Mouse (Mus musculus) heart, postnatal 0 days (tissue): ENCODE measurements at regions not wholly inside any gene's neighbourhood (a gene's known extent, or its start where the extent isn't known, plus 50 kb on each side); places are given as distances from the start of the nearest gene placed in this dataset.
A peak's percentile ranks its signal among the peaks of the same experiment; 100 is the strongest.

ENCODE experiments used
- ATAC-seq: fragments of 200-750 bp; cut with Nextera tagmentation; 2 replicates; pipeline ENCODE4 v1.8.0; 2017; ENCODE audit warnings: low read depth, moderate number of reproducible peaks, moderate library complexity; ENCODE audit not compliant: insufficient read depth
- DNase-seq: peaks from one replicate; pipeline ENCODE4 v3.0.0-alpha.2; 2016; ENCODE audit warnings: low spot score
- H3K27ac ChIP-seq: fragments of 300-500 bp; sonication (generic); 2 replicates; pipeline ENCODE4 v1.5.1; 2014; ENCODE audit warnings: low read depth, mild to moderate bottlenecking
- H3K27me3 ChIP-seq: fragments of 300-500 bp; sonication (generic); 2 replicates; pipeline ENCODE4 v1.6.1; 2014; ENCODE audit warnings: low read length, mixed read lengths; ENCODE audit not compliant: control insufficient read depth, insufficient read depth
- H3K36me3 ChIP-seq: fragments of 300-500 bp; sonication (generic); replicated peaks from 2 replicates; pipeline ENCODE4 v1.6.1; 2014; ENCODE audit warnings: low read length, mixed read lengths; ENCODE audit not compliant: control insufficient read depth, insufficient read depth
- H3K4me1 ChIP-seq: fragments of 300-500 bp; sonication (generic); 2 replicates; pipeline ENCODE4 v1.6.1; 2014; ENCODE audit warnings: antibody characterized with exemption; ENCODE audit not compliant: control insufficient read depth, insufficient read depth
- H3K4me2 ChIP-seq: fragments of 300-500 bp; sonication (generic); 2 replicates; pipeline ENCODE4 v1.6.1; 2014; ENCODE audit warnings: low read depth, mild to moderate bottlenecking, low read length, moderate library complexity
- H3K4me3 ChIP-seq: fragments of 300-500 bp; sonication (generic); 2 replicates; pipeline ENCODE4 v1.5.1; 2014; ENCODE audit warnings: low read depth, low read length
- H3K9ac ChIP-seq: fragments of 300-500 bp; sonication (generic); replicated peaks from 2 replicates; pipeline ENCODE4 v1.6.1; 2014; ENCODE audit warnings: low read depth, low read length, mixed read lengths
- H3K9me3 ChIP-seq: fragments of 300-500 bp; sonication (generic); replicated peaks from 2 replicates; pipeline ENCODE4 v1.6.1; 2016; ENCODE audit warnings: low read length; ENCODE audit not compliant: control insufficient read depth
- CTCF ChIP-seq: IDR thresholded peaks from 2 replicates; pipeline ENCODE4 v1.5.1; 2016; ENCODE audit warnings: antibody characterized with exemption, control low read depth, low read depth
- EP300 ChIP-seq: IDR thresholded peaks from 2 replicates; pipeline ENCODE4 v1.6.1; 2016; ENCODE audit warnings: antibody characterized with exemption, low read depth
- WGBS: fragments of 180-500 bp; shearing (Covaris S2); extraction: QIAGEN DNeasy Blood & Tissue Kit; methylation state at CpG from one replicate; pipeline ENCODE4 v1.1.7; 2014; 5-methylcytosine and 5-hydroxymethylcytosine counted together

GRCm38 (mm10) chr1:42256911-42257595 is 438.5 kb upstream of the Pou3f3 start:
- H3K4me3 ChIP-seq = no peak overlapping the region
- WGBS = 89% methylated on average over 10 of the region's 10 CpGs
- no peaks in the 10 kb centered on the region for H3K4me1 ChIP-seq
- no peak overlapping the region for H3K27ac ChIP-seq
- H3K9ac ChIP-seq = no peak overlapping the region
- no peaks in the 10 kb centered on the region for H3K27me3 ChIP-seq
- no peaks in the 10 kb centered on the region for H3K9me3 ChIP-seq
- DNase-seq = no peak
- no peak for TF ChIP-seq EP300
- TF ChIP-seq CTCF = no peak
- no peaks in the 10 kb centered on the region for H3K36me3 ChIP-seq
- H3K4me2 ChIP-seq = no peak overlapping the region
- ATAC-seq = no peak

- ATAC-seq (no peak), DNase-seq (no peak)
- Histone ChIP-seq H3K9me3 (no peaks in the 10 kb centered on the region), H3K4me1 (no peaks in the 10 kb centered on the region), H3K9ac (no peak overlapping the region), H3K36me3 (no peaks in the 10 kb centered on the region), H3K27me3 (no peaks in the 10 kb centered on the region), H3K4me3 (no peak overlapping the region), H3K4me2 (peak overlapping the region; percentile 43), H3K27ac (no peak overlapping the region)
- WGBS = 37% methylated on average over 19 of the region's 19 CpGs
- TF ChIP-seq CTCF = no peak
- no peak for TF ChIP-seq EP300
Measured at GRCm38 (mm10) chr1:42257801-42258593, 437.6 kb upstream of the Pou3f3 start.

- H3K4me3 ChIP-seq = no peak overlapping the region
- 32% methylated on average over 4 of the region's 4 CpGs for WGBS
- H3K27me3 ChIP-seq = no peaks in the 10 kb centered on the region
- H3K36me3 ChIP-seq = no peaks in the 10 kb centered on the region
- H3K9me3 ChIP-seq = no peaks in the 10 kb centered on the region
- no peak overlapping the region for H3K4me2 ChIP-seq
- ATAC-seq (no peak), DNase-seq (no peak)
- no peak overlapping the region for H3K27ac ChIP-seq
- no peaks in the 10 kb centered on the region for H3K4me1 ChIP-seq
- H3K9ac ChIP-seq = no peak overlapping the region
- TF ChIP-seq CTCF = no peak
- TF ChIP-seq EP300 = no peak
Measured at GRCm38 (mm10) chr1:42258594-42258910, 437.0 kb upstream of the Pou3f3 start.

- DNase-seq = no peak
- H3K27ac ChIP-seq = no peak overlapping the region
- no peaks in the 10 kb centered on the region for H3K27me3 ChIP-seq
- no peak for TF ChIP-seq CTCF
- 70% methylated on average over 13 of the region's 13 CpGs for WGBS
- H3K36me3 ChIP-seq = no peaks in the 10 kb centered on the region
- H3K9ac ChIP-seq = no peak overlapping the region
- H3K4me1 ChIP-seq = no peaks in the 10 kb centered on the region
- no peak for ATAC-seq
- H3K9me3 ChIP-seq = no peaks in the 10 kb centered on the region
- H3K4me3 ChIP-seq = no peak overlapping the region
- H3K4me2 ChIP-seq = no peak overlapping the region
Measured at GRCm38 (mm10) chr1:42259216-42259977, 436.2 kb upstream of the Pou3f3 start.

- ATAC-seq (no peak), DNase-seq (no peak)
- TF ChIP-seq EP300 (no peak), CTCF (no peak)
- Histone ChIP-seq H3K4me3 (no peak overlapping the region), H3K4me1 (no peaks in the 10 kb centered on the region), H3K27me3 (no peaks in the 10 kb centered on the region), H3K9ac (no peak overlapping the region), H3K4me2 (no peak overlapping the region), H3K36me3 (no peaks in the 10 kb centered on the region), H3K9me3 (no peaks in the 10 kb centered on the region), H3K27ac (no peak overlapping the region)
- WGBS = 79% methylated on average over 9 of the region's 9 CpGs
Measured at GRCm38 (mm10) chr1:42260033-42260925, 435.3 kb upstream of the Pou3f3 start.
